ENCODE assay signal across 8 mouse cellular contexts in the genomic region with DNA sequence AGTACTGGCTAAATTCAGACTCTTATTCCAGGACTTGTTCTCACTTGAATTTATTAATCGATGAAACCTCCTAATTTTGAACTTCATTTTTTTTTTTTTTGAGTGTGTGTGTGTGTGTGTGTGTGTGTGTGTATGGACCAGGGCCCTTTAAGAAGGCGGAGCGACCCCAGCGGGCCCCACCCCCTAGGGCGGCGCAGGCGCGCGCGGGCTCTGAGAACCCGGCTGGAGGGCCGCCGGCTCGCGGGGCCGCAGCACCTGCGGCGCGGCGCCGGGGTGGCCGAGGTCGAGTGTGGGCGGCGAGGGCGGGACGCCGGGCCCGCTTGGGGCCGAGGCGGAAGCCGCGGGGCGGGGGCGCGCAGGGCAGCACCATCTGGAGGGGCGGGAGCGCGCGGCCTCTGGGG. TPM values are rescaled to one million over a fixed set of nuclear protein-coding genes. Genes with fewer than 3 reads are reported as not detected.
DNase-seq lines count a peak whose midpoint lies in the region; ATAC-seq and TF ChIP-seq lines count a peak whose summit lies in the region.

A gene (plus strand): TSS at position 214 of the 401 bp plus-strand sequence.

- DNase-seq in ES-CJ7 (ENCODE audit: low read depth, low spot score) = peak; percentile 84
- peak; percentile 74 for DNase-seq in c-Kit-positive CD71-positive TER-119-positive erythroid progenitor cells, embryonic 14.5 days (ENCODE audit: low spot score)
- peak; percentile 91 to 92 for DNase-seq in heart, postnatal 10 days
- DNase-seq in large intestine, adult 2 months (ENCODE audit: low read depth, low spot score) = no peak
- DNase-seq in liver, postnatal 0 days = peak; percentile 92
- DNase-seq in thymus, adult 2 months = peak; percentile 91

- peak; percentile 90 for ATAC-seq in forebrain, embryonic 13.5 days
- ATAC-seq in liver, postnatal 0 days = peak; percentile 76
- ATAC-seq in neural tube, embryonic 15.5 days (ENCODE audit: low FRiP score) = peak; percentile 86

- peaks cover 32% of the 10 kb centered on the region for H3K4me1 ChIP-seq in forebrain, embryonic 13.5 days
- H3K4me1 ChIP-seq in liver, postnatal 0 days (ENCODE audit: insufficient read depth) = peaks cover 20% of the 10 kb centered on the region
- peaks cover 33% of the 10 kb centered on the region for H3K4me1 ChIP-seq in neural tube, embryonic 15.5 days
- peaks cover 29% of the 10 kb centered on the region for H3K4me1 ChIP-seq in thymus, adult 2 months (replicated peaks; ENCODE audit: control insufficient read depth, insufficient read depth, low read length)

- H3K27me3 ChIP-seq in forebrain, embryonic 13.5 days = no peaks in the 10 kb centered on the region
- H3K27me3 ChIP-seq in liver, postnatal 0 days (ENCODE audit: insufficient read depth, low read length) = peaks cover 4% of the 10 kb centered on the region; the same call in 1 of the 2 replicates
- H3K27me3 ChIP-seq in neural tube, embryonic 15.5 days (replicated peaks) = no peaks in the 10 kb centered on the region
- H3K27me3 ChIP-seq in thymus, adult 2 months (ENCODE audit: control insufficient read depth, insufficient read depth, low read length) = no peaks in the 10 kb centered on the region

- peak; percentile 88 for TF ChIP-seq POLR2A in thymus, adult 2 months (IDR thresholded peaks at IDR 0.05; ENCODE audit: control insufficient read depth, extremely low read depth, insufficient read depth, low read length, poor library complexity)

- no peak for TF ChIP-seq CTCF in liver, postnatal 0 days (IDR thresholded peaks at IDR 0.05; ENCODE audit: low read depth)
- TF ChIP-seq CTCF in thymus, adult 2 months (IDR thresholded peaks at IDR 0.05; ENCODE audit: borderline replicate concordance, control insufficient read depth, extremely low read depth, insufficient read depth, low read length, poor library complexity) = peak; percentile 27; the same call in 1 of the 2 replicates

- 1% methylated on average over 21 of the region's 40 CpGs for WGBS in forebrain, embryonic 13.5 days
- WGBS in large intestine, adult 2 months = 2% methylated on average over 37 of the region's 40 CpGs
- WGBS in liver, postnatal 0 days (ENCODE audit: insufficient replicate concordance) = under 1% methylated on average over 38 of the region's 40 CpGs
- 1% methylated on average over 32 of the region's 40 CpGs for WGBS in neural tube, embryonic 15.5 days
- 1% methylated on average over 37 of the region's 40 CpGs for WGBS in thymus, adult 2 months

- H3K27ac ChIP-seq in forebrain, embryonic 13.5 days = peak within 1 kb of the TSS; percentile 91
- H3K27ac ChIP-seq in liver, postnatal 0 days (ENCODE audit: low read depth) = peak within 1 kb of the TSS; percentile 66
- H3K27ac ChIP-seq in neural tube, embryonic 15.5 days (replicated peaks) = peak within 1 kb of the TSS; percentile 88
- peak within 1 kb of the TSS; percentile 12 for H3K27ac ChIP-seq in thymus, adult 2 months (ENCODE audit: control insufficient read depth, insufficient read depth, low read length)

- H3K9ac ChIP-seq in forebrain, embryonic 13.5 days = peak within 1 kb of the TSS; percentile 95
- H3K9ac ChIP-seq in liver, postnatal 0 days (replicated peaks) = peak within 1 kb of the TSS; percentile 87
- H3K9ac ChIP-seq in neural tube, embryonic 15.5 days (replicated peaks) = peak within 1 kb of the TSS; percentile 94

- no peak for TF ChIP-seq EP300 in liver, postnatal 0 days (IDR thresholded peaks at IDR 0.05; ENCODE audit: low read depth)

- intact Hi-C loops in heart, postnatal 10 days (cut with DNase I) = no loop called here

- H3K9me3 ChIP-seq in forebrain, embryonic 13.5 days (replicated peaks) = no peaks in the 10 kb centered on the region
- H3K9me3 ChIP-seq in liver, postnatal 0 days (ENCODE audit: low read length) = no peaks in the 10 kb centered on the region
- H3K9me3 ChIP-seq in neural tube, embryonic 15.5 days (replicated peaks) = no peaks in the 10 kb centered on the region

- peak within 1 kb of the TSS; percentile 93 for H3K4me3 ChIP-seq in forebrain, embryonic 13.5 days
- peak within 1 kb of the TSS; percentile 71 for H3K4me3 ChIP-seq in liver, postnatal 0 days (ENCODE audit: low read depth, low read length)
- H3K4me3 ChIP-seq in neural tube, embryonic 15.5 days (replicated peaks) = peak within 1 kb of the TSS; percentile 82
- H3K4me3 ChIP-seq in thymus, adult 2 months (ENCODE audit: control insufficient read depth, insufficient read depth, low read length) = peak within 1 kb of the TSS; percentile 88

- no peaks in the 10 kb centered on the region for H3K36me3 ChIP-seq in forebrain, embryonic 13.5 days (ENCODE audit: poor library complexity, severe bottlenecking)
- no peaks in the 10 kb centered on the region for H3K36me3 ChIP-seq in liver, postnatal 0 days (replicated peaks; ENCODE audit: insufficient read depth, low read length)
- H3K36me3 ChIP-seq in neural tube, embryonic 15.5 days = no peaks in the 10 kb centered on the region
- H3K36me3 ChIP-seq in thymus, adult 2 months (ENCODE audit: control insufficient read depth, insufficient read depth, low read length) = no peaks in the 10 kb centered on the region

- H3K4me2 ChIP-seq in forebrain, embryonic 13.5 days = peak within 1 kb of the TSS; percentile 91
- peak within 1 kb of the TSS; percentile 99 for H3K4me2 ChIP-seq in liver, postnatal 0 days (ENCODE audit: low read depth, low read length)
- peak within 1 kb of the TSS; percentile 85 for H3K4me2 ChIP-seq in neural tube, embryonic 15.5 days

RNA-seq across cellular contexts. Expression of the gene that starts here (rescaled TPM):
- polyA plus RNA-seq in forebrain, embryonic 13.5 days (2015; fragmentation: Nextera tagmentation; extraction: Ambion mirVana) = 14.6 TPM in 2 replicates
- total RNA-seq in heart, postnatal 10 days (2021) = 10 to 100 TPM; 39.0 to 41.3 TPM
- polyA plus RNA-seq in large intestine, adult 2 months (2012; rRNA removed) = 38.2 and 53.6 TPM in 2 replicates
- polyA plus RNA-seq in liver, postnatal 0 days (2015; fragmentation: Nextera tagmentation; extraction: Ambion mirVana) = 2.9 and 3.5 TPM in 2 replicates
- 20.0 and 23.2 TPM in 2 replicates for polyA plus RNA-seq in neural tube, embryonic 15.5 days (2015; fragmentation: Nextera tagmentation; extraction: Ambion mirVana)
- 479 and 508 TPM in 2 replicates for polyA plus RNA-seq in thymus, adult 2 months (2012; rRNA removed)

Comparison
In these comparisons a context has a peak if more than half of its experiments do, and no peak if none do; other contexts are left out.
1. H3K27ac ChIP-seq: peak in every context shown above with its lines; median percentile 91 in forebrain, embryonic 13.5 days; 88 in neural tube, embryonic 15.5 days; 66 in liver, postnatal 0 days; 12 in thymus, adult 2 months.